Mouse (Mus musculus) E14TG2a.4 (cell line): ENCODE results near the gene 6430628N08Rik.

Source experiments
- H3K27me3 ChIP-seq: 2 replicates; pipeline ENCODE4 v1.6.1; 2014; ENCODE audit warnings: low read length, control low read depth; ENCODE audit not compliant: insufficient read depth
- H3K36me3 ChIP-seq: 2 replicates; pipeline ENCODE4 v1.6.1; 2014; ENCODE audit warnings: low read length, control low read depth; ENCODE audit not compliant: insufficient read depth
- H3K4me1 ChIP-seq: replicated peaks from 2 replicates; pipeline ENCODE4 v1.6.1; 2014; ENCODE audit warnings: low read depth, low read length, control low read depth
- H3K4me3 ChIP-seq: replicated peaks from 2 replicates; pipeline ENCODE4 v1.5.1; 2014; ENCODE audit warnings: mild to moderate bottlenecking, low read length
- H3K9me3 ChIP-seq: 2 replicates; pipeline ENCODE4 v1.6.1; 2014; ENCODE audit warnings: low read length, control low read depth
- CTCF ChIP-seq: conservative IDR thresholded peaks from 2 replicates; pipeline ENCODE4 v1.5.1; 2014; ENCODE audit warnings: low read length
- NANOG ChIP-seq: IDR thresholded peaks from 2 replicates; pipeline ENCODE4 v1.6.1; 2014; ENCODE audit warnings: borderline replicate concordance, low read length, mixed read lengths
- POU5F1 ChIP-seq: IDR thresholded peaks from 2 replicates; pipeline ENCODE4 v1.6.1; 2014; ENCODE audit warnings: low read length, borderline replicate concordance

The 6430628N08Rik gene

GRCm38 (mm10) chr4:115890553-115890952, at the start of gene 6430628N08Rik:
6430628N08Rik (plus strand) TSS chr4:115890665.
- peaks cover 80% of the 10 kb centered on the region for H3K27me3 ChIP-seq
- H3K36me3 ChIP-seq, result no peaks in the 10 kb centered on the region
- TF ChIP-seq NANOG (no peak), CTCF (no peak), POU5F1 (no peak)
- 0 out of 2 replicates have a peak, but pooled peaks cover 4% of the 10 kb centered on the region for H3K9me3 ChIP-seq
- peak within 1 kb of the TSS; percentile 69 for H3K4me3 ChIP-seq
- peaks cover 34% of the 10 kb centered on the region for H3K4me1 ChIP-seq

GRCm38 (mm10) chr4:115840842-115841241, 49.6 kb upstream of the 6430628N08Rik start:
- no peaks in the 10 kb centered on the region for H3K9me3 ChIP-seq
- H3K36me3 ChIP-seq, result peaks cover 12% of the 10 kb centered on the region
- H3K4me3 ChIP-seq, result no peak overlapping the region
- H3K27me3 ChIP-seq, result no peaks in the 10 kb centered on the region
- H3K4me1 ChIP-seq, result peaks cover 31% of the 10 kb centered on the region
- TF ChIP-seq POU5F1, result no peak
- TF ChIP-seq CTCF, result no peak
- no peak for TF ChIP-seq NANOG

- no peaks in the 10 kb centered on the region for H3K27me3 ChIP-seq
- peaks cover 42% of the 10 kb centered on the region for H3K36me3 ChIP-seq
- TF ChIP-seq POU5F1, result no peak
- TF ChIP-seq CTCF, result no peak
- no peak for TF ChIP-seq NANOG
- H3K4me1 ChIP-seq, result no peaks in the 10 kb centered on the region
- no peaks in the 10 kb centered on the region for H3K9me3 ChIP-seq
- H3K4me3 ChIP-seq, result no peak overlapping the region
Observed at GRCm38 (mm10) chr4:115846656-115847055, 43.8 kb upstream of the 6430628N08Rik start.

GRCm38 (mm10) chr4:115847377-115847776, 43.1 kb upstream of the 6430628N08Rik start:
- no peaks in the 10 kb centered on the region for H3K27me3 ChIP-seq
- peaks cover 49% of the 10 kb centered on the region for H3K36me3 ChIP-seq
- no peak overlapping the region for H3K4me3 ChIP-seq
- no peaks in the 10 kb centered on the region for H3K9me3 ChIP-seq
- no peaks in the 10 kb centered on the region for H3K4me1 ChIP-seq
- TF ChIP-seq POU5F1 (no peak), CTCF (no peak), NANOG (no peak)

DNA sequence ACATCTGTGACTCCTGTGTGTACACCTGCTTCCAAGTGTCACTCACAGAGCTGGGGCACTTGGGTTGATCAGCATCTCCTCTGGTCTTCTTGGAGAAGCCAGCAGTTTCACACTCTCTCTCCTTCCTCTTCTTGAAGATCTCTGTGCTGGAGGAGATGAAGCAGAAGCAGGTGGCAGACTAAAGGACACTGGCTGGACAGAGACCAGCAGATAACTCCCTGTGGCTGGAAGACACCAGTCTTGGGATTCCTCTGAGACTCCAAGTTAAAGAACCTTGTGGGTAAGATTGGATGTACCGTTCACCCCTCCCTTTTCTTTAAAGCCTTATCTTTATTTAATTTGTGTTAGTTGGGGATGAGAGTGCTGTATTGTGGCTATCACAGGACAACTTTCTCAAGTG, 42.4 kb upstream of the 6430628N08Rik start:
- Histone ChIP-seq H3K27me3 (no peaks in the 10 kb centered on the region), H3K36me3 (peaks cover 50% of the 10 kb centered on the region), H3K9me3 (no peaks in the 10 kb centered on the region), H3K4me1 (no peaks in the 10 kb centered on the region), H3K4me3 (no peak overlapping the region)
- TF ChIP-seq CTCF (no peak), NANOG (no peak), POU5F1 (no peak)

GRCm38 (mm10) chr4:115848990-115849677, 41.3 kb upstream of the 6430628N08Rik start:
- TF ChIP-seq POU5F1, result no peak
- no peak for TF ChIP-seq CTCF
- no peak for TF ChIP-seq NANOG
- Histone ChIP-seq H3K4me3 (no peak overlapping the region), H3K4me1 (no peaks in the 10 kb centered on the region), H3K27me3 (no peaks in the 10 kb centered on the region), H3K9me3 (no peaks in the 10 kb centered on the region), H3K36me3 (peaks cover 53% of the 10 kb centered on the region)

GRCm38 (mm10) chr4:115850111-115850510, 40.4 kb upstream of the 6430628N08Rik start:
- no peaks in the 10 kb centered on the region for H3K9me3 ChIP-seq
- H3K27me3 ChIP-seq, result no peaks in the 10 kb centered on the region
- no peak for TF ChIP-seq NANOG
- TF ChIP-seq CTCF, result no peak
- no peak for TF ChIP-seq POU5F1
- H3K4me1 ChIP-seq, result no peaks in the 10 kb centered on the region
- peaks cover 62% of the 10 kb centered on the region for H3K36me3 ChIP-seq
- H3K4me3 ChIP-seq, result no peak overlapping the region

- Histone ChIP-seq H3K27me3 (no peaks in the 10 kb centered on the region), H3K4me3 (no peak overlapping the region)
Observed at GRCm38 (mm10) chr4:115850631-115851030, 39.8 kb upstream of the 6430628N08Rik start.

GRCm38 (mm10) chr4:115851569-115851968, 38.9 kb upstream of the 6430628N08Rik start:
- Histone ChIP-seq H3K9me3 (no peaks in the 10 kb centered on the region), H3K4me1 (no peaks in the 10 kb centered on the region), H3K27me3 (no peaks in the 10 kb centered on the region), H3K36me3 (peaks cover 68% of the 10 kb centered on the region), H3K4me3 (no peak overlapping the region)
- TF ChIP-seq POU5F1 (no peak), CTCF (no peak), NANOG (no peak)

More at GRCm38 (mm10) chr4:115850631-115851030, 39.8 kb upstream of the 6430628N08Rik start:
- TF ChIP-seq NANOG (no peak), CTCF (no peak), POU5F1 (no peak)
- no peaks in the 10 kb centered on the region for H3K4me1 ChIP-seq
- peaks cover 63% of the 10 kb centered on the region for H3K36me3 ChIP-seq
- no peaks in the 10 kb centered on the region for H3K9me3 ChIP-seq
